Mouse (Mus musculus) adrenal gland, postnatal 14 days (tissue): Measurements from ENCODE around the gene Alyref2. TPM values are rescaled to one million over a fixed set of nuclear protein-coding genes. Genes with fewer than 3 reads are reported as not detected.
"Not testable (repeated sequence)": the region's sequence is repeated elsewhere in the genome, so short reads cannot be mapped to it uniquely, and the experiment has no call there.

ENCODE experiments used
- DNase-seq: peaks from one replicate; pipeline ENCODE4 v3.0.0; 2021; ENCODE audit warnings: mixed read lengths
- long read RNA-seq, 2 experiments: library from polyadenylated mRNA; stranded (forward); transcript quantifications; one replicate each; pipeline ENCODE4 v2.0.0; 2021
- total RNA-seq: library from RNA; stranded (reverse); gene quantifications from 2 replicates; pipeline ENCODE4 v1.2.3, GENCODE M21; 2021

Gene Alyref2
- 7.3 and 9.7 TPM in 2 replicates for total RNA-seq
- long read RNA-seq, experiment 1, partial matches to known transcripts = 0 of 3 reads
- long read RNA-seq, experiment 1, other reads (novel, unspliced or antisense) = 0 of 3 reads
- long read RNA-seq, experiment 2, transcript Alyref2-201 (1 exons, 1,273 nt) = major isoform, 11 of 11 reads
- long read RNA-seq, experiment 2, partial matches to known transcripts = 0 of 11 reads
- long read RNA-seq, experiment 2, other reads (novel, unspliced or antisense) = 0 of 11 reads

DNA sequence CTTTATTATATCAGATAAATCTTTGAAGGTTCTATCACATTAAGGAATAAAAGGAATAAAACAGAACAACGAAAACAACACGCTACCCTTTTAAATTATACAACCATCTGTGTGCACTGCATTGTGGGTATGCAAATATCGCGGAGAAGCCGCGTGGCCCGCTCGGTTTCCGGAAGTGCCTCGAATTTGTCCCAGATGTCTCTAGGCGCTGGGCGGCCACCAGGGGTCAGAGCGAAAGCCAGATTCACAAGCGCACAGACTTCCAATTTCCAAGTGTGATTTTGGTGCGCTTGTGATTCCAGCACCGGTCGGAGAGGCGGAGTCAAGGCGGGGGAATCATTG, at the start of gene Alyref2:
TSS of gene Alyref2 (plus strand) at position 229 of the 342 bp plus-strand sequence.
- peak; percentile 96 for DNase-seq

DNA sequence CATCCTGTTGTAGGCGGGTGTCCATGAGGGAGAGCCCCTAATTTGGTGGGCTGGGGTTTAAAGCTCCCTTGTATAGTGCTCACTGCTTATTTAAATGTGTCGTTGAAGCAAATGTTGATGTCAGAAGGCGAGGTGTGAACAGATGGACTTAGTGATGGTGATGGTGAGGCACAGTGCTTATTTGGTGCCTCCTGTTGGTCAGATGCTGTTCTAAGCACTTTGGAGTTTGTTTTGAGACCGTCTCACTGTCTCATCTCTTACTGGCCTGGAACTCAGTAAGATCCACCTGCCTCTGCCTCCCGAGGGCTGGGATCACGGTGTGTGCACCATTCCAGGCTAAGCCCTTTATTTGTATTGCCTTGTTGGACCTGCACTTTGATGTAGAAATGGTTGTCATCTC, 48.4 kb upstream of the Alyref2 start:
- no peak for DNase-seq

DNA sequence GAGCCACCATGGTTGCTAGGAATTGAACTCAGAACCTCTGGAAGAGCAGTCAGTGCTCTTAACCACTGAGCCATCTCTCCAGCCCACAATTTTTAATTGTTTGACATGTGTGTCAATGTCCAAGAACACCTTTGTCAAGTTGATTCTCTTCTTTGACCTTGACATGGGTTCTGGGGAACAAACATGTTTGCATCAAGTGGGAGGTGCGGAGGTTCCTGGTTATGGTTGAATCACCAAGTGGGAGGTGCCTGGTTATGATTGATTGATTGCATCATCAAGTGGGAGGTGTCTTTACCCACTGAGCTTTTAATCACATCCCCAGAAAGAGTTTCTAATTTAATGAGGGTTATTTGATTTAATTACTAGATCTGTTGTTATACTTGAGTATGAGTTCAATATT, 45.7 kb upstream of the Alyref2 start:
- DNase-seq = no peak

GRCm38 (mm10) chr1:171459791-171460190, 43.5 kb upstream of the Alyref2 start:
- DNase-seq = no peak

DNA sequence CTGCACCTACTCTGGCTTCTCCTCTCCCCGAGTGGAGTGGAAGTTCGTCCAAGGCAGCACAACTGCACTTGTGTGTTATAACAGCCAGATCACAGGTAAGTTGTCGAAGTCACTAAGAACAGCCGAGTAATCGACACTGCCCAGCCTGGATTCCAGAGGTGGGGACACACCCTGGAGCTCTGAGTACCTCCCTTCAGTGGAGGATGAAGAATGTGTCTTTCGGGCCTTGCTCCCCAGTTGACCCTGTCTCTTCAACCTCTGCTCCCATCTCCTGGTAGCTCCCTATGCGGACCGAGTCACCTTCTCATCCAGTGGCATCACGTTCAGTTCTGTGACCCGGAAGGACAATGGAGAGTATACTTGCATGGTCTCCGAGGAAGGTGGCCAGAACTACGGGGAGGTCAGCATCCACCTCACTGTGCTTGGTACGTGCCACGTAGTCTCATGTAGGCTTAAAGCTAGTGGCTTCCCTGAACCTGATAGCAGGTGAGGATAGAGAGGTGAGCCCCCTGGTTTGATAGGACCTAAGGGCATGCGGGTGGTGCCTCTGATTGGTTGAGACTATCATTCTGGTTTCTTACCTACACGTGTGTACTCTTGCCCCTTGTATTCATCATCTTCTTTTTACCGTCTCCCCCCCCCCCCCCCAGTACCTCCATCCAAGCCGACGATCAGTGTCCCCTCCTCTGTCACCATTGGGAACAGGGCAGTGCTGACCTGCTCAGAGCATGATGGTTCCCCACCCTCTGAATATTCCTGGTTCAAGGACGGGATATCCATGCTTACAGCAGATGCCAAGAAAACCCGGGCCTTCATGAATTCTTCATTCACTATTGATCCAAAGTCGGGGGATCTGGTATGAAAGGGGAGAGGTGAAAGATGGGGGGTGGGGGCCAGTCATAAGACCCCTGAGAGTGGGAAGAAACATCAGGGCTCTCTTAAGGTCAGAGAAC, 42.5 kb upstream of the Alyref2 start:
- DNase-seq = no peak

DNA sequence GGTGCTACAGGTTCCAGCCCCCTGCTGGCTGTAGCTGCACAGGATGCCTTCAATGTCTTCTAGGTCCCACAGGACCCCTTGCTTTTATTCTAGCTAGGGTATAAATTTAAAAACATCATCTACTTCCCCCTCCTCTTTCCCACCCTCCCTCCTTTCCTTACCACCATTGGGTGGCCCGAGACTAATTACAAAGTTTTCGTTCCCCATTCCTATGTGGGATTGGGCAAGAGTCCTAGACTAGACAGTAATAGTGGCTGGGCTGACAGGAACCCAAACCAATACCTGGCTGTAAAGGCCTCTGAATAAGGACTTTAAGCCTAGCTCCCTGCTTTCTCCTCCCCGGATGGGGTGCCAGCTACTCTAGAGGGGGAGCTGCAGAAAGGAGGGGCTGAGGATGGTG, 40.1 kb upstream of the Alyref2 start:
- DNase-seq = no peak

DNA sequence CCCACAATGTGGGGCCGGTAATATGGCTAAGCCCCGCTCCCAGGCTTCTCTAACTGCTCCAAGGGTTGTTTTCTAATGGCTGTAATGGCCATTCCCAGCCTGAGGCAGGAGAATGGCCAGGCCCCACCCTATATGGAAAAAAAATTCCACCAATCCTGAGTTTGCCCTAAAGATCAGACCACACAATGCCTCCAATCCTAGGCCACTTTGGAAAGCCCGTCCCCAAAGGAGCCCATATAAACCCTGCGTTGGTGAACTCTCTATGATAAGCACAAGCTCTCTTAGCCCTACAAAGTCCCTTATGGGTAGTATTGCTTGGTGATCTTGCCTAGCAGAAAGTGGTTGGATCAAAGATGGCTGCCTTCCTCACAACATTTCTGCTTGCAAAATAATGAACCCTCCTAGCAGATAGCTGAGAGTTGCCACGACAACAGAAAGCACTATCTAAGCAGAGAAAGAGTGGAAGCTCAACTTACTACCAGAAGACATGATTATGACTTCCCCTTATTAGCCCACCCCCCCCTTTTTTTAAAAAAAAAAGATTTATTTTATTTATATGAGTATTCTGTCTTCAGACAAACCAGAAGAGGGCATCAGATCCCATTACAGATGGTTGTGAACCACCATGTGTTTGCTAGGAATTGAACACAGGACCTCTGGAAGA, 37.4 kb upstream of the Alyref2 start:
- DNase-seq = no peak

GRCm38 (mm10) chr1:171466565-171466964, 36.7 kb upstream of the Alyref2 start:
- DNase-seq = no peak

DNA sequence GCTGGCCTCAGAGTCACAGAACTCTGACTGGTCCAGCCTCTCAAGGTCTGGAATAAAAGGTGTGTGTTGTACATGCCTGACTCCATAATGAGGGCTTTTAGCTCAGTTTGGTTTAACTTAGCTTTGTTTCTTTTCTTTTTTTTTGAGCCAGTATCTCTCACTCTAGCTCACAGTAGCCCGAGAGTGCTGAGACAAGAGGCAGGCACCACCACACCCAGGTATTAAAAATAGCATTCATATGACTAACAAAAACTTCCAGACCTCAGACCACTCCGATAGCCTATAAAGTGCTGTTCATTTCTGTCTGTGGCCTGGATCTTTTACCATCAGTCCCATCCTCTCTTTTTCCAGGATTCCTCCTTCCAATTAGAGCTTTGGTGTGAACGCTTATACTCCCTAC, 33.6 kb upstream of the Alyref2 start:
- DNase-seq = no peak

DNA sequence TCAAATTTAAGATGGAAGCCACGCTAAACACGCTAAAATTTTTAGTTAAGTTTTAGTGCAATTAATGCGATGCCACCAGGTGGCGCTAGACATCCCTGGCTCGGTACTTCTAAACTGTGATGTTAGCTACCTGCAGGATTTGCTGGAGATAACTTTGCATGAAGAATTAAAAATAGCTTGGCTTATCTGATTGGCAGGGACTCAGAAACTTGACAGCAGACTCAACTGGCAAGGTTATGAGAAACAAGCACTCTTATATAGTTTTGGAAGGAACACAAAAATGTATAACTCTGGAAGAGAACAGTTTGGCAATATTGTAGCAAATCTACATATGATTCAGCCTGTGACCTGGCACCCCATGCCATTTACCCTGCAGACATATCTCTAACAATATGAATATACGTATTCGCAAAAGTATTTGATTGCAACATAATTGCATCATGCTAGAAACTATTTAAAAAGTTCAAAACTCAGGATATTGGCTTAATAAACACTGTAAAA, 32.9 kb upstream of the Alyref2 start:
- DNase-seq = peak; percentile 75

DNA sequence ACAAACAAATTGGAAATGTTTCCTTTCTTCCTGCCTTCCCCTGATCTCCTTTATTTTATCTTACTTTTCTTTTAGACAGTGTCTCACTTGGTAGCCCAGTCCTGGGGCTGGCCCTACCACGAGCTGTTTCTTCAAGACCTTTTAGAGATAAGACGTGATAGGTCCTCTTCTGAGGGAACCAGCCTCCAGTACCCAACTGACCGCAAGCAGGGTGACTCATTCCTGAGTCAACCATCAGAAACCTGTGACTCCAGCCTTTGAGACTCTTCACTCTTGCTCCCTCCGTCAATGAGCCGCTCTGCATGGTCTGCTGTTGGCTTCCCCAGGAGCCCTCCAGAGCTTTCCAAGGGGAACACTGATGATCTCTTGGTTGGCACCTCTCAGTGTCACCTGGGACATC, 32.4 kb upstream of the Alyref2 start:
- DNase-seq = peak; percentile 43

DNA sequence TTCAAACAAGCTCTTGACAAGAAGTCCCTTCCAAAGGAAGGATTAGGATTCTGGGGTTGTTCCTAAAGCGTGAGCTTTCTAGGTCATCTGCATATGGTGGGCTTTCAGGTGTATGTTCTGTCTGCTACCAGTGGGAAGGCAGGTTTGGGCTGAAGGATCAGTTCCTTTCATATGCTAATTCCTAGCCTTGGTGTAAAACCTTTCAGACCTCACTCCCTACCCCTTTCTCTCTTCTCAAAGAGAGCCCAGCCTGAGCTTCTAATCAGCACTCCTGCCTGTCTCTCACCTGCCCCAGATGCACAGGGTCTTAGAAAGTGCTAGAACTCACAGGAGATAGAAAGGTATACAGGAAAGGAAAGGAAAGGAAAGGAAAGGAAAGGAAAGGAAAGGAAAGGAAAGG, 31.8 kb upstream of the Alyref2 start:
- no peak for DNase-seq

DNA sequence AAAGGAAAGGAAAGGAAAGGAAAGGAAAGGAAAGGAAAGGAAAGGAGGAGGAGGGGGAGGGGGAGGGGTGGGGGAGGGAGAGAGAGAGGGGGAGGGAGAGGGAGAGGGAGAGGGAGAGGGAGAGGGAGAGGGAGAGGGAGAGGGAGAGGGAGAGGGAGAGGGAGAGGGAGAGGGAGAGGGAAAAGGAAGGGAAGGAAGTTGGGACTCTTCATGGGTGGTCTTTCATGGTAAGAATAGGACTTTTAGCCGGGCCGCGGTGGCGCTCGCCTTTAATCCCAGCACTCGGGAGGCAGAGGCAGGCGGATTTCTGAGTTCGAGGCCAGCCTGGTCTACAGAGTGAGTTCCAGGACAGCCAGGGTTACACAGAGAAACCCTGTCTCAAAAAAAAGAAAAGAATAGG, 31.3 kb upstream of the Alyref2 start:
- not testable (repeated sequence) for DNase-seq

DNA sequence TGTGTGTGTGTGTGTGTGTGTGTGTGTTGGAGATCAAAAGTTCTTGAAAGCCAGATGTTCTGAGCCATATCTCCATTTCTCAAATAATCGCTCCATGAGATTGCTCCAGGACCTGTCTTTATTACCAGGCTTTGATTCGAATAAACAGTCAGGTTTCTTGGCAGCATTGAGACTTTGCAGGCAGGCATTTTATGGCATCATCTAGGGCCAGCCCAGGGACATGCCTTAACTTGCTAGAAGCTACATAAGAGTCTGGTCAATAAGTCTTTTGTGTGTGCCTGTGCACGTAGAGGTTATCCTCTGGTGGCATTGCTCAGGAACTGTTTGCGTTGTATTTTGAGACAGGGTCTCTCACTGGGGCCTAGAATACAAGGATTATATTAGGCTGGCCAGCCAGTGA, 29.8 kb upstream of the Alyref2 start:
- no peak for DNase-seq

DNA sequence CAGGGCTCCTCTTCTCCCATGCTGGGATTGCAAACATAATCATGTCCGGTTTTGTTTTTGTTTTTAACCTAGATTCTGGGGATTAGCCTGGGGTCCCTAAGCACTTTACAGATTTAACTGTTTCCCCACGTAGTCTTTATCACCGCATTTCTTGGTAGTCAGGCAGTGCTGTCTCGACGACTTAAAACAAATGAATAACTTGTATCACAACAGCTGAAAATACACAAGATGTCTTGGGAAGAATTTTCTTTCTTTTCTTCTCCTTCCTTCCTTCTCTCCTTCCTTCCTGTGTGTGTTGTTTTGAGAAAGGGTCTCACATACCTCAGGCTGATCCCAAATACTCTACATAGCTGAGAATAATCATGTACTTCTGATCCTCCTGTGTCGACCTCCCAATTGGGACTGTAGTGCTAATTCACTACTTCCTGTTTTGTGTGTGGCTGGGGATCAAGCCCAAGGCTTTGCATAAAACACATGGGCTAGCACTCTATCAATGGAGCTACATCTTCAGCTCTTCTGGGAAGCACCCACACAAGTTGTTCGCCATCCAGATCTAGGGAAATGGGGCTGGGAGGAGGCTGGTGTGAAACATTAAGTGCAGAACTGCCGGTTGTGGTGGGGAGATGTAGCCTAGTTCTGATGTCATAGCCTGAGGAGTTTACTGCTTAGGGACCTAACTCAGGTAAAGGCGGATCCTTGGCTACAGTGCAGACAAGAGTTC, 29.2 kb upstream of the Alyref2 start:
- DNase-seq = no peak

DNA sequence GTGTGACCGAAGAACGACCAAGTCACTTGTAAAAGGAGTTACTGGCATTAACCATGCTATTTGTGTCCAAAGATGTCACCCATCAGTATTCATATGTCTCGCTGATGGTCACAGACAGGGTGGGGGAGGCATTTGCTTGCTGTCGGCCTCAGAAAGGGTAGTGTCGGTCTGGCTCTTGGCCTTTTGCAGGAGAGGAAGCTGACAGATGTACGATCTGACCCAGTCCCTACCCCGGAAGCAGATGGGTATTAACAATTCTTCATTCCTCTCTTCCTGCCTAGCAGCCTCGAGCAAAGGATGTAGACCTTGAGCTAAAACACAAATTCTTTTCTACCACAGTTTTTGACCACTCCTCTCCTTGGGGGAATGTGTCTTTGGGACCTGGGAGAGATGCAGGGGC, 26.2 kb upstream of the Alyref2 start:
- DNase-seq = no peak

DNA sequence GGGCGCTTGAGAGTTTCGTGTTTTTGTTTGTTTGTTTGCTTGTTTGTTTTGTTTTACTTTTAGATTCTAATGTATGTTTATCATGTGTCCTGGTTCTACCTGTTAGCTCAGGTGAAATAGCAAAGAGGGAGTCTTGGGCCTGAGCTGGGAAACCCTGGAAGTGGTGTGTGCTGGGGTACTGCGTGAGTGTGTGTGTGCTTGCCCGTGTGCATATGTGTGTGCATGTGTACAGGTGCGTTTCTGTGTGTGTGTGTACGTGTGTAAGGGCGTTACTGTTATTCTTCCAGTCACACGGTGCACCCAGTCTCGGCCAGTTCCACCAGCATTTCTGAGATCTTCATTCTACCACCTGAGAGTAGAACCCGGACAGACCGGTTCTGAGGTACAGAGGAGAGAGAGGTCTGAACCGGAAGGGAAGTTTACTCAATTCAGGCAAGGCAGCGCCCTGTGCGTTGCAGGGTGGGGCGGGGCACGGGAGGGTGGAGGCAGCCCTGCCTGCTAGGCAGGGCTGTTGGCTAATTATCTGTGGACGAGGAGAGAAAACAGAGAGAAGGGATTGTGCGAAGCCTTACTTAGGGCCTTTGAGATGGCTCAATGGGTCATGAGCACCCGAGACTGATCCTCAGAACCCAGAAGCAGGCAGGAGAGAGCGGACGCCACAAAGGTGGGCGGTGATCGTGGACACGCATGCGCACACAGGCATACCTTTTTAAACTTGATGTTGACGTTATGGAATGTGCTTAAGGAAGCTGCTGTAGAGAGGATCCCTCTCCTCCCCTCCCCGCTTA, 25.3 kb upstream of the Alyref2 start:
- DNase-seq = no peak

DNA sequence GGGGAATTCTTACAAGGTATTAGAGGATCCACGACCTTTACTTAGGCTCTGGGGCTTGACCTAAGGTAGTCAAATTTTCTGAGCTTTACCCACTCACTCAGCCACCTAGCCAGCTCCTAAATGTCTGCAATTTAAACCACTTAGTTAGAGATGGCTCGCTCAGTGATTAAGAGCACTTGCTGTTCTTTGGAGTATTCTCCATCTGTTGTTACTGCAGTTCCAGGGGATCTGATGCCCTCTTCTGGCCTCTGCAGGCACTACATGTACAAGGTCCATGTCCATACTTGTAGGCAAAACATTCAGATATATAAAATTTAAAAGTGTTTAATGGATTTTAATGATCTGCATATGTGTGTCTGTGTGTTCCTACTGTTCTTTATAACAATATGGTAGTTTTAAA, 24.3 kb upstream of the Alyref2 start:
- DNase-seq = peak; percentile 82

GRCm38 (mm10) chr1:171494241-171494640, 9.0 kb upstream of the Alyref2 start:
- no peak for DNase-seq

GRCm38 (mm10) chr1:171495371-171495770, 7.9 kb upstream of the Alyref2 start:
- DNase-seq = no peak

- DNase-seq = no peak
These were observed 3.4 kb upstream of the Alyref2 start for GRCm38 (mm10) chr1:171499856-171500255.
